ENCODE assay signal across 8 mouse cellular contexts in the genomic region with DNA sequence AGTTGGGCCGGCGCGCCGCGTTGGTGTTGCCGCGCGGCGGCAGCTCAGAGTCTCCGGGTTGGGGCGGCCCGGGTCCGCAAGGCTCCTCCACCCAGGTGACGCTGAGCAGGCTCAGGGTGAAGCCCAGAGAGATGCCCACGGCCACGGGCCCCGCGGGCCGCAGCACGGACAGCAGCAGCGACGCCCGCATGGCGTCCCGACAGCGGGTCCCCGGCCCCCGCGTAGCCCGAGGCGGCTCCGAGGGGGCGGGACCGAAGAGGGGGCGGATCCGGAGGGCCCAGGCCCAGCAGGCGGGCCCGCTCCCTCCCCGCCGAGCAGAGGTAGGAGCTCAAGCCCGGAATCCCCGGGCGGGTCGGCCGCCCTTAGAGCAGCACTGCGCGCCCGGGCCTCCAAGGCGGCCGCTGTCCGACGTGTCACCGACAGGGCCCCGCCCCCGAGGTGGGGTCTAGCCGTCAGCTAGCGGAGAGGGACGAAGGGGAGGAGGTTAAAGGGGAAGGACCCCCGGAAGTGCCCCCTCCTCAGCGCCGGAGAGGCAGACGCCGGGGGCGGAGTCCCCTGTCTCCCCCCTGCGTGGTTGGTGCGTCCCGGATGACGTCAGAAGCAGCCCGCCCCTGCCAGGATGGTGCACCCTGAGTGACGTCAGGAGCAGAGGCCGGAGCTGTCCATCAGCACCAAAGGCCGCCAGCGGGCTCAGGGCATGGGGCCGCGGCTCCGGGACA. TPM values are rescaled to one million over a fixed set of nuclear protein-coding genes. Genes with fewer than 3 reads are reported as not detected.
DNase-seq lines count a peak whose midpoint lies in the region; ATAC-seq lines count a peak whose summit lies in the region.

Chpf (minus strand) TSS at position 392 of the 719 bp plus-strand sequence.
Tmem198 (plus strand) TSS at position 617 of the 719 bp plus-strand sequence.

- WGBS in heart, embryonic 12.5 days: under 1% methylated on average over 76 of the region's 76 CpGs
- under 1% methylated on average over 59 of the region's 76 CpGs for WGBS in kidney, embryonic 16.5 days

- peak within 1 kb of the TSS; percentile 75 for H3K4me2 ChIP-seq in heart, embryonic 12.5 days
- H3K4me2 ChIP-seq in kidney, embryonic 16.5 days (replicated peaks; ENCODE audit: low read depth, low read length): peak within 1 kb of the TSS; percentile 79

- ATAC-seq in heart, embryonic 12.5 days (ENCODE audit: insufficient number of reproducible peaks, low FRiP score): peak; percentile 90
- ATAC-seq in kidney, embryonic 16.5 days (ENCODE audit: low FRiP score, low TSS enrichment): peak; percentile 92
- peak; percentile 85 for ATAC-seq in monocyte, adult 5-6 weeks (replicated peaks; ENCODE audit: insufficient number of reproducible peaks, low FRiP score, low TSS enrichment, poor library complexity, severe bottlenecking)

- peak within 1 kb of the TSS; percentile 74 for H3K4me3 ChIP-seq in erythroblast, embryonic 14.5 days (replicated peaks)
- H3K4me3 ChIP-seq in heart, embryonic 12.5 days: peak within 1 kb of the TSS; percentile 72
- peak within 1 kb of the TSS; percentile 76 for H3K4me3 ChIP-seq in kidney, embryonic 16.5 days (ENCODE audit: low read length)

- H3K9me3 ChIP-seq in erythroblast, embryonic 14.5 days (ENCODE audit: control insufficient read depth, low read length): no peaks in the 10 kb centered on the region
- no peaks in the 10 kb centered on the region for H3K9me3 ChIP-seq in heart, embryonic 12.5 days (replicated peaks)
- no peaks in the 10 kb centered on the region for H3K9me3 ChIP-seq in kidney, embryonic 16.5 days (ENCODE audit: low read length)

- H3K36me3 ChIP-seq in erythroblast, embryonic 14.5 days (ENCODE audit: control insufficient read depth): peaks cover 21% of the 10 kb centered on the region
- H3K36me3 ChIP-seq in heart, embryonic 12.5 days: peaks cover 26% of the 10 kb centered on the region
- peaks cover 19% of the 10 kb centered on the region for H3K36me3 ChIP-seq in kidney, embryonic 16.5 days (ENCODE audit: insufficient read depth, low read length)

- H3K4me1 ChIP-seq in erythroblast, embryonic 14.5 days (ENCODE audit: control insufficient read depth): peaks cover 32% of the 10 kb centered on the region
- peaks cover 23% of the 10 kb centered on the region for H3K4me1 ChIP-seq in heart, embryonic 12.5 days (replicated peaks)
- H3K4me1 ChIP-seq in kidney, embryonic 16.5 days (ENCODE audit: insufficient read depth, low read length): peaks cover 33% of the 10 kb centered on the region

- H3K27ac ChIP-seq in heart, embryonic 12.5 days (ENCODE audit: poor library complexity, severe bottlenecking): peak within 1 kb of the TSS; percentile 77
- peak within 1 kb of the TSS; percentile 43 for H3K27ac ChIP-seq in kidney, embryonic 16.5 days (ENCODE audit: low read length)

- DNase-seq in CD4-positive, CD25-positive, alpha-beta regulatory T cell, adult 2 months (ENCODE audit: low read depth, low spot score): peak; percentile 96
- DNase-seq in brain, embryonic 18.5 days (ENCODE audit: low read depth, low spot score): peak; percentile 93
- peak; percentile 92 for DNase-seq in liver
- DNase-seq in spleen, postnatal 36 days (ENCODE audit: low spot score in 2 of 2): peak; percentile 93 to 94

- H3K9ac ChIP-seq in heart, embryonic 12.5 days: peak within 1 kb of the TSS; percentile 79
- peak within 1 kb of the TSS; percentile 76 for H3K9ac ChIP-seq in kidney, embryonic 16.5 days (replicated peaks; ENCODE audit: low read length)

- H3K27me3 ChIP-seq in erythroblast, embryonic 14.5 days (ENCODE audit: control insufficient read depth): peaks cover 68% of the 10 kb centered on the region
- peaks cover 68% of the 10 kb centered on the region for H3K27me3 ChIP-seq in heart, embryonic 12.5 days (replicated peaks)
- peaks cover 41% of the 10 kb centered on the region for H3K27me3 ChIP-seq in kidney, embryonic 16.5 days (ENCODE audit: insufficient read depth, low read length)

RNA-seq across cellular contexts. Expression of gene Chpf, which starts in this region (rescaled TPM):
- polyA plus RNA-seq in erythroblast, embryonic 14.5 days (2012): 0.26 and 0.30 TPM in 2 replicates
- 35.2 and 37.8 TPM in 2 replicates for polyA plus RNA-seq in heart, embryonic 12.5 days (2016; fragmentation: Nextera tagmentation; extraction: Ambion mirVana)
- 37.9 and 38.6 TPM in 2 replicates for polyA plus RNA-seq in kidney, embryonic 16.5 days (2015; fragmentation: Nextera tagmentation; extraction: Ambion mirVana)
- 3.6 to 11.4 TPM (median 4.3 TPM) in 3 replicates for total RNA-seq in monocyte, adult 5-6 weeks (2017)

RNA-seq across cellular contexts. Expression of gene Tmem198, which starts in this region (rescaled TPM):
- 0.04 and 0.13 TPM in 2 replicates for polyA plus RNA-seq in erythroblast, embryonic 14.5 days (2012)
- 0.41 and 0.49 TPM in 2 replicates for polyA plus RNA-seq in heart, embryonic 12.5 days (2016; fragmentation: Nextera tagmentation; extraction: Ambion mirVana)
- polyA plus RNA-seq in kidney, embryonic 16.5 days (2015; fragmentation: Nextera tagmentation; extraction: Ambion mirVana): 0.77 and 0.99 TPM in 2 replicates
- 0.21 to 3.7 TPM (median 0.86 TPM) in 3 replicates for total RNA-seq in monocyte, adult 5-6 weeks (2017)

Comparison
In these comparisons a context has a peak if more than half of its experiments do, and no peak if none do; other contexts are left out.
1. Peak in every context shown above with its lines: DNase-seq, ATAC-seq, H3K4me3 ChIP-seq and H3K27ac ChIP-seq.
2. RNA of gene Chpf (polyA plus RNA-seq): 37.9 to 38.6 TPM in kidney, embryonic 16.5 days and 35.2 to 37.8 TPM in heart, embryonic 12.5 days; 0.26 to 0.30 TPM in erythroblast, embryonic 14.5 days; every median in the first group is over 10 times any median in the second.